Mouse (Mus musculus) CH12.LX (cell line): ENCODE measurements around the gene Bst2. TPM values are rescaled to one million over a fixed set of nuclear protein-coding genes. Genes with fewer than 3 reads are reported as not detected.

Source experiments
- DNase-seq: peaks from one replicate; pipeline ENCODE4 v3.0.0-alpha.2; 2013; ENCODE audit errors: extremely low read depth
- H3K27ac ChIP-seq: 2 replicates; pipeline ENCODE4 v1.5.1; 2012; ENCODE audit warnings: low read depth, mild to moderate bottlenecking, control low read depth, moderate library complexity; ENCODE audit not compliant: insufficient read depth
- H3K27me3 ChIP-seq: replicated peaks from 2 replicates; pipeline ENCODE3; 2012; ENCODE audit warnings: inconsistent platforms
- H3K36me3 ChIP-seq, 2 experiments: replicated peaks in 1 of 2; 2 replicates each; pipeline versions ENCODE3 to v1.6.1; 2012; ENCODE audit warnings: inconsistent platforms in 1 of 2, low read length in 1 of 2, mild to moderate bottlenecking in 1 of 2, mixed read lengths in 1 of 2, moderate library complexity in 1 of 2; ENCODE audit not compliant: control insufficient read depth in 1 of 2, insufficient read depth in 1 of 2
- H3K4me1 ChIP-seq, 2 experiments: 2 replicates each; pipeline ENCODE4 v1.6.1; 2012; ENCODE audit warnings: inconsistent platforms in 1 of 2, moderate library complexity in 1 of 2; ENCODE audit not compliant: insufficient read depth in 2 of 2, control insufficient read depth in 1 of 2
- H3K4me2 ChIP-seq: 2 replicates; pipeline ENCODE4 v1.6.1; 2012; ENCODE audit warnings: low read depth, mild to moderate bottlenecking, control low read depth; ENCODE audit not compliant: poor library complexity, insufficient read depth, severe bottlenecking
- H3K4me3 ChIP-seq, 3 experiments: fragments of 150-350 bp in 1 of 3; sonication (generic) in 1 of 3; replicated peaks in 1 of 3; 2 replicates each; pipeline versions ENCODE3 to v1.5.1; 2011 to 2012; ENCODE audit warnings: low read depth in 2 of 3, low read length in 2 of 3, mild to moderate bottlenecking in 2 of 3, moderate library complexity in 2 of 3, control low read depth in 1 of 3, improper control_type of control experiment in 1 of 3, inconsistent platforms in 1 of 3, mixed read lengths in 1 of 3; ENCODE audit not compliant: poor library complexity in 1 of 3
- H3K79me2 ChIP-seq: replicated peaks from 2 replicates; pipeline ENCODE4 v1.6.1; 2012; ENCODE audit warnings: mild to moderate bottlenecking, moderate library complexity; ENCODE audit not compliant: control insufficient read depth, poor library complexity, insufficient read depth, severe bottlenecking; ENCODE audit errors: extremely low read depth
- H3K9ac ChIP-seq: 2 replicates; pipeline ENCODE4 v1.6.1; 2012; ENCODE audit warnings: low read depth, mild to moderate bottlenecking, control low read depth, moderate library complexity; ENCODE audit not compliant: insufficient read depth
- H3K9me3 ChIP-seq: replicated peaks from 2 replicates; pipeline ENCODE3; 2012; ENCODE audit warnings: low read length, inconsistent platforms, mixed read lengths
- CTCF ChIP-seq, 2 experiments: IDR thresholded peaks in 1 of 2; conservative IDR thresholded peaks in 1 of 2; 2 replicates each; pipeline ENCODE4 v1.5.1; 2011 to 2012; ENCODE audit warnings: low read depth in 2 of 2, low read length in 2 of 2, improper control_type of control experiment in 1 of 2, inconsistent platforms in 1 of 2, mild to moderate bottlenecking in 1 of 2, moderate library complexity in 1 of 2
- EP300 ChIP-seq: IDR thresholded peaks from 2 replicates; pipeline ENCODE4 v1.6.1; 2011; ENCODE audit warnings: low read length, improper control_type of control experiment
- ETS1 ChIP-seq: conservative IDR thresholded peaks from 2 replicates; pipeline ENCODE4 v1.6.1; 2012; ENCODE audit warnings: low read depth, mild to moderate bottlenecking, inconsistent platforms, low read length, improper control_type of control experiment, moderate library complexity
- IRF4 ChIP-seq: IDR thresholded peaks from 2 replicates; pipeline ENCODE4 v1.6.1; 2014; ENCODE audit warnings: low read depth, mild to moderate bottlenecking, inconsistent platforms, low read length, improper control_type of control experiment
- JUND ChIP-seq: conservative IDR thresholded peaks from 2 replicates; pipeline ENCODE4 v1.6.1; 2011; ENCODE audit warnings: low read depth, low read length, improper control_type of control experiment
- MXI1 ChIP-seq: IDR thresholded peaks from 2 replicates; pipeline ENCODE4 v1.6.1; 2011; ENCODE audit warnings: mild to moderate bottlenecking, low read depth, low read length, improper control_type of control experiment
- NRF1 ChIP-seq: IDR thresholded peaks from 2 replicates; pipeline ENCODE4 v1.6.1; 2014; ENCODE audit warnings: low read depth, mild to moderate bottlenecking, inconsistent platforms, low read length, improper control_type of control experiment, moderate library complexity
- RCOR1 ChIP-seq: conservative IDR thresholded peaks from 2 replicates; pipeline ENCODE4 v1.6.1; 2012; ENCODE audit warnings: low read depth, mild to moderate bottlenecking, inconsistent platforms, low read length, improper control_type of control experiment
- SMC3 ChIP-seq: IDR thresholded peaks from 2 replicates; pipeline ENCODE4 v1.6.1; 2011; ENCODE audit warnings: low read depth, low read length, improper control_type of control experiment
- TBP ChIP-seq: conservative IDR thresholded peaks from 2 replicates; pipeline ENCODE4 v1.6.1; 2011; ENCODE audit warnings: low read depth, low read length, improper control_type of control experiment
- USF2 ChIP-seq: conservative IDR thresholded peaks from 2 replicates; pipeline ENCODE4 v1.6.1; 2011; ENCODE audit warnings: low read depth, low read length, improper control_type of control experiment
- ZC3H11A ChIP-seq: IDR thresholded peaks from 2 replicates; pipeline ENCODE4 v1.6.1; 2012; ENCODE audit warnings: low read depth, mild to moderate bottlenecking, inconsistent platforms, low read length, improper control_type of control experiment
- ZKSCAN1 ChIP-seq: IDR thresholded peaks from 2 replicates; pipeline ENCODE4 v1.6.1; 2012; ENCODE audit warnings: low read depth, inconsistent platforms, low read length, improper control_type of control experiment, borderline replicate concordance
- dilution Hi-C: fragments of 300-500 bp; cut with MboI; formaldehyde crosslinking; loops from 2 replicates; pipeline ENCODE4 v1.14.3; 2020; ENCODE audit warnings: low sequenced_read_pairs; ENCODE audit not compliant: extremely low pct_unique_long_range_greater_than_20kb, extremely low pct_ligation_motif_present
- in situ Hi-C: fragments of 300-500 bp; cut with MboI; formaldehyde crosslinking; loops from 3 replicates; pipeline ENCODE4 v1.14.3; 2019; ENCODE audit warnings: low sequenced_read_pairs, low pct_ligation_motif_present, low pct_unique_long_range_greater_than_20kb, mixed read lengths
- polyA plus RNA-seq: library from polyadenylated mRNA; unstranded; fragments of >175 nt; gene quantifications from 2 replicates; pipeline ENCODE4 v1.2.1, GENCODE M21; 2012; ENCODE audit warnings: low read depth; ENCODE audit not compliant: insufficient read length
- total RNA-seq, 2 experiments: library from RNA; depleted of rRNA; stranded (reverse); fragments of 300-350 nt in 1 of 2; fragments of >200 nt in 1 of 2; gene quantifications; 2 replicates each; pipeline ENCODE4 v1.2.3; 2012 to 2014

The Bst2 gene
- total and polyA plus RNA-seq, 3 experiments: 214 to 424 (median 304) TPM

GRCm38 (mm10) chr8:71554644-71555043 lies 17.4 kb upstream of the Bst2 start:
- Histone ChIP-seq H3K27ac (no peak overlapping the region), H3K27me3 (peaks cover 2% of the 10 kb centered on the region), H3K9me3 (no peaks in the 10 kb centered on the region), H3K36me3 (peaks cover 0 to 4% of the 10 kb centered on the region in 2 experiments), H3K79me2 (no peaks in the 10 kb centered on the region), H3K4me2 (no peak overlapping the region), H3K4me1 (peaks cover 10 to 13% of the 10 kb centered on the region in 2 experiments), H3K4me3 (no peak overlapping the region), H3K9ac (no peak overlapping the region)
- no peak for TF ChIP-seq ZC3H11A
- no peak for TF ChIP-seq RCOR1
- TF ChIP-seq CTCF (conservative IDR thresholded peaks at IDR 0.05 in 1 of 2, IDR thresholded peaks at IDR 0.05 in 1 of 2; ENCODE audit: low read depth in 2 of 2, low read length in 2 of 2): no peak
- no peak for TF ChIP-seq NRF1
- TF ChIP-seq IRF4: no peak
- TF ChIP-seq ZKSCAN1: no peak
- TF ChIP-seq SMC3: no peak
- TF ChIP-seq MXI1: no peak
- no peak for TF ChIP-seq TBP
- in situ Hi-C loops (no loop called here), dilution Hi-C loops (no loop called here)
- DNase-seq: no peak

DNA sequence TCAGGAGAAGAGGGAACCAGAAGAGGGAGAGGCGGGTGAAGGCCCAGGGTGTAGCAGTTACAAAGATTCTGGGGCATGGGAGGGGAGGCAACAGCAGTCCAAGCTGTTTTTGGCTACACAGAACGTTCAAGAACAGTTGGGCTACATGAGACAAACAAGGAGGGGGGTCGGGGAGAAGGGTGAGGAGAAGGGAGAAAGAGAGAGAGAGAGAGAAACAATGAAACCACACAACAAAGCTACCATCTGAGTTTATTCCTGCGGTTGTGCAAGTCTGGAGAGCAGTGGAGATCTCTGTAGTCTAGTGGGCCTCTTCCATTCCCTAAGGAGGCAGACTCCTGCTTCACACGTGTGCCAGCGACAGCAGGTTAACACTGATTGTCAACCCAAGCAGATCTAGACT lies 16.7 kb upstream of the Bst2 start:
- in situ Hi-C loops: no loop called here
- Histone ChIP-seq H3K4me2 (no peak overlapping the region), H3K36me3 (peaks cover 0 to 9% of the 10 kb centered on the region in 2 experiments), H3K79me2 (no peaks in the 10 kb centered on the region), H3K4me1 (peaks cover 5 to 13% of the 10 kb centered on the region in 2 experiments), H3K27ac (no peak overlapping the region), H3K4me3 (no peak overlapping the region), H3K9me3 (no peaks in the 10 kb centered on the region), H3K27me3 (no peaks in the 10 kb centered on the region), H3K9ac (no peak overlapping the region)
- TF ChIP-seq IRF4 (no peak), ETS1 (no peak), USF2 (no peak), EP300 (no peak), CTCF (conservative IDR thresholded peaks at IDR 0.05 in 1 of 2, IDR thresholded peaks at IDR 0.05 in 1 of 2; ENCODE audit: low read depth in 2 of 2, low read length in 2 of 2) (no peak), ZC3H11A (no peak), ZKSCAN1 (no peak), RCOR1 (no peak)
- DNase-seq: no peak
- dilution Hi-C loops: no loop called here

DNA sequence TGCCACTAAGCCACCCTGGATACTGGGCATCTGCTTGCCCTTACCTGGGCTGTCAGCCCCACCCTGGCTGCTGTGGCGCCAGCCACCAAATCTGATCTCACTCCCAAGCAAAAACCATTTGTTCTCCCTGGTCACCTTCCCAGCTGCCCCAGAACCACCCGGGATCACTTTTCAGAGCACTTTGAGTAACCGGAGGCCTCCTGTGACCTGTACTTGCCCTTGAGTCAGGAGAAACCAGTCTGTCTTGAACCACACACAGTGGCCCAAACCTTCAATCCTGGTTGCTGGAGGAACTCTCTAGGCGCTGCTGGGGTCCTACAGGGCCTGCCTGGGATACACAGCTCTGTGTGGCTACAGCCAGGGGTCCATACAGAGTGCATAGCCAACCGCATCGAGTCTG lies 15.5 kb upstream of the Bst2 start:
- dilution Hi-C loops (no loop called here), in situ Hi-C loops (no loop called here)
- Histone ChIP-seq H3K79me2 (no peaks in the 10 kb centered on the region), H3K4me1 (peaks cover 0 to 4% of the 10 kb centered on the region in 2 experiments; a peak in 1 of 4 replicates), H3K27me3 (no peaks in the 10 kb centered on the region), H3K36me3 (peaks cover 9 to 20% of the 10 kb centered on the region in 2 experiments), H3K27ac (no peak overlapping the region), H3K9ac (no peak overlapping the region), H3K4me3 (no peak overlapping the region), H3K9me3 (no peaks in the 10 kb centered on the region), H3K4me2 (no peak overlapping the region)
- DNase-seq: no peak
- TF ChIP-seq NRF1 (no peak), USF2 (no peak), JUND (no peak), TBP (no peak), MXI1 (no peak), SMC3 (no peak)
